Mouse (Mus musculus) monocyte, adult 2 months (primary cell): ENCODE measurements around the gene Chd6.

Source experiments
- DNase-seq, 2 experiments: peaks; one replicate each; pipeline ENCODE4 v3.0.0; 2022; ENCODE audit warnings: low spot score in 2 of 2, low read depth in 1 of 2

The Chd6 gene

DNA sequence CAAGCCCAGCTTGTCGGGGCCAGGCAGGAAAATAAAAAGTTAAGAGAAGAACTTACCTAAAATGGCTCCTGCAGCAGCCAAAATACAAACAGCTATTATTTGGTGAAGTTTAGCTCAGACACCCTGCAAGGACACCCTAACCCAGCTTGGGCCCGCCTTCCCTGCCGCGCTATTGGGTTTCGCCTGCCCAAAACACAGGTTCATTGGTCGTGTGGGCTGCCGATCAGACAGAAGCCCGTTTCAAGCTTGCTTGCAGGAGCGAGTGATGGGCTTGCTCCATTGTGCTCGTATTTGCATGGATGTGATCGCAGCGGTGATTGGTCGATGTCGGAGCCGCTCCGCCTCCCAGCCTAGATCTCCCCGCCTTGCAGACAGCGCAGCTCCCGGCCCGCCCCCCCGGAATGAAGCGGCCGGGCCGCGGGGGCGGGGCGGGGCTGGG is at the start of gene Chd6:
TSS of gene Chd6 (minus strand) at position 143 of the 439 bp plus-strand sequence.
- DNase-seq = peak; percentile 93 to 96

DNA sequence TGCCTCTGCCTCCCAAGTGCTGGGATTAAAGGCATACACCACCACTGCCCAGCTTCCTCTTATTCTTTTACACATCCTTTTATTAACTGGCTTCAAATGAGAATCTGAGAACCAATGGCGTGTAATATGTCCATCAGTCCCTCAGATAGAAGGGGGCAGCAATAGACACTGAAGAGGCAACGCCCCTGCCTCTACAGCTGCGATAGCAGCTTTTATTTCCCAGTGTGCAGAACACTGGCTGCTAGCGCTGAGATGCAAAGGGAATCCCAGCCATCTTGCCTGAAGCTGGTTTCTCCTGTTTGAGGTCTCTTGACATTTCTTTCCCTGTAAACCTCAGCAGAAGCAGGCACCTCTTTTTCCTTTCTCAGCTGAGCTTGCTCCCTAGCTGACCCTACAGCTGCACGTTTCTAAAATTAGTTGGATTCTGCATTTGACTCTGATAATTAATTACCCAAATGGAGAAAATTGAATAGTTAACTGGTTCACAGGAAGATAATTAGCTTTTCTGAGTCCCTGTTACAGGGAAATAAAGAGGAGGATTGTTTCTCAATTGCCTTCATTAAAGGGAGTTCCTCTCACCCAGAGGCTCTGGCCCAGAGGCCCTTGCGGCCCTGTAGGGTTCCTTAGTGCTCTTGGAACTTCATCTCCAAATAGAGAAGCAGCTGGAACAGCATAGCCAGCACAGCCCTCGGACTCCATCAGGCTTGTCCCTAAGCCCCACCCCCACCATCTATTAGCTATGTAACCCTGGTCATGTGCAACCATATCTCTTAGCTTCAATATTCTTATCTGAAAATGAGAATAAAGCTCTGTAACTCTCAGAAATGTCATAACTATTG is 41.3 kb upstream of the Chd6 start:
- DNase-seq = no peak

DNA sequence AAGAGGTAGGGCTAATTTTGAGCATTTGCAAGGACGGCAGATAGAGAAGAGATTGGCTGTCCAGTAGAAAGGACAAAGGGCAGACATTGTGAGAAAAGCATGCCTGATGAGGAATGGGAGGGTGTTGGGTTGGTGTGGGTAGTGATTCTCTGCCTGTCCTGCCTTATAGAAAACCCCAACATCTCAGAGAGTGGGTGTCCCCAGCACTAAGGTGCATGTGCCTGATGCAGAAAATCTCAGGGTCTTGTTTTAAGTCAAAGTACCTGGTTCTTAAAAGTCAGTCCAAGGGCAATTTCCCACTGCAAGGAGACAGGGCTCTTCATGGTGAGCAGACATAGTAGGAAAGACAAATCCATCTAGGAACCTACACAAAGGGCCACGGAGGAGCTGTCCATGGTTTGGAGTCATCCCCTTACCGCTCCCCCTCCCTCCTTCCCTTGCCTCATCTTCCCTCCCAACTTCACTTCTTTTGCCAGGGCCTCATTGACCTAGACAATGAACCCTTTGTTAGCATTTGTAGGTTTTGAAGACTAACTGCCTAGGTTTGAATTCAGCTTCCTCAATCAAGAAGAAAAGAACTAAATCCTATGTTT is 39.6 kb upstream of the Chd6 start:
- DNase-seq = no peak

DNA sequence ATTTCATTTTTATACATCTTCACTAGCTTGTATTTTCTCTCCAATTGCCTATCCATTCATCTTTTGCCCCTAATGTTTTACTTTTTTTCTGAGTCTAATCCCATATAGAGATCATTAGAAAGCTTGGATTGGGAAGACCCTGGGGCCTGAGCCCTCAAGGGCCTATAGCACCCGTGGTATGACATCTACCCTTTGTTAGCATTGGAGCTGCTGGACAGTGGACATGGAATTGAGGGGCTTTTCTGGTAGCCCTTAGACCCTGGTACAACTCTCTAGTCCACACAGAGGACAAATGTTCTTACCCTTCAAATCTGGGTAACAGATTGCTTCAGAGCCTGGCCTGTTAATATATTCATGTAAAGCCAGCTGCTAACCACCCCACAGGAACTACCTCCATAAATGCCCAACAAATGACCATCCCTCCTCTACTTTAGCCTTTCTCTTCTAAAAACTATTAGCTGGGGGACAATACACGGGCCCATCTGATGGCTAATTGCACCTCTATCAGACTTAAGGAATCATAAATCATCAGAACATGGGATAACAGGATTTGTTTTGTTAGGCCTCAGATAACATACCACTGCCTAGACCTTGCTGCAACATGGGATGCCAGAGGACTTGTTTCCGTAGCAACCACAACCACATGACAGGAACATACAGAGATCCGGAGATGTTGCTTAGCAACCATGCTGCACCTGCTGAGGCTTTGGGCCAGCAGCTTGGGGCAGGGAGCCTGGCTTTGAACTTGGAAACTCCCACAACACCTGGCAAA is 39.0 kb upstream of the Chd6 start:
- no peak for DNase-seq

DNA sequence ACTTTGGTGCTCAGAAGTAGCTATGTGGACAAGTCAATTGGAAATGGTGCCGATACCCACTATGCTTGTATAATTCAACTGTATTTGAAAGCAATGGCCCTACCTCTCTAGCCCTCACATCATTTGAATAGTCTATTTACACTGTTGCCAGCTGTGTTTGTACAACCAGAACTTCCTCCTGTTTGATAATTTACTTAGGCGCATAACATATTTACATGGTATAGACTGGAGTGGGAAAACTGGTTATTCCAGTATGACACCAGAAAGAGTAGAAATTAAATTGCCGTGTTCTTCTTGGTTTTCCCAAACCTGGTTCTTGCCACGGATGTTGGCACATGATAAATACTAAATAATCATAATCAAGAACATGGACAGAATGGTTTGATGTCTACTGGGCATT is 35.9 kb upstream of the Chd6 start:
- no peak for DNase-seq

DNA sequence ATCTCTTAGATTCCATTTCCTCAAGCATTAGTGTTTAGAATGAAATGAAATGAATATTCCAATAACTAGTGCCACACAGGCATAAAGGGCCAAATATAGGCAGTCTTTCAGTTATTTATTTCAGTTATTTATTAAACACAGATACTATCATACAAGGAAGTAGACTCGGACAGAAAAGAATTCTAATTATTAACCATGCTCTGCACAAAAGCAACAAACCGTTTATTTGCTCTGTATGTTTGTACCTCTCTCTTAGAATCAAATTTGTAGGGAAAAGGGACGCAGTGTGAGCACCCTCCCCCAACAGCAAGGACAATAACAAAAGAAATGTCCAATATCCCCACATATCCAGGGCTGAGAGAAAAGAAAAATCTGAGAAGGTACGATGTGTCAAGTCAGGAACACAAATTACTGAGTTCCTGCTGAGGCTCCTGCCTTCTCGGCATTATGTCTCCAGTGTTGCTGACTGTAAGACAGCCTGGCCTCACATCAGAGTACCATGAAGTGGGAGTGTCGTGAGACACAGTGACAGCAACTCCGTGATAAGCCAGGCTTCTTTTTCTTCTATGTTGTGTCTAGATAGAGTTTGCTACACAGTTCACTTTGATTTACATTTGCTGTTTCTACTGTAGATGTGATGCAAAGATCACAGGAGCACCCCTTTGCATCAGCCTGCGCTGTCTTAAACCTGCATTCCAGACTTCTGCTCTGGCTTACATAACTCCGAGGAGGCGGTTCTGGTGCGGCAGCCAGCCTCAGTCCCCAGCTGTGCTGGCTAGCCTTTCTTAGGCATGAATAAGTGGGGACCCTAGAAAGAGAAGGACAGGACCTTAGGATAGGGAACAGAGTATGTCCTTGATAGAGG is 30.0 kb upstream of the Chd6 start:
- DNase-seq = no peak

DNA sequence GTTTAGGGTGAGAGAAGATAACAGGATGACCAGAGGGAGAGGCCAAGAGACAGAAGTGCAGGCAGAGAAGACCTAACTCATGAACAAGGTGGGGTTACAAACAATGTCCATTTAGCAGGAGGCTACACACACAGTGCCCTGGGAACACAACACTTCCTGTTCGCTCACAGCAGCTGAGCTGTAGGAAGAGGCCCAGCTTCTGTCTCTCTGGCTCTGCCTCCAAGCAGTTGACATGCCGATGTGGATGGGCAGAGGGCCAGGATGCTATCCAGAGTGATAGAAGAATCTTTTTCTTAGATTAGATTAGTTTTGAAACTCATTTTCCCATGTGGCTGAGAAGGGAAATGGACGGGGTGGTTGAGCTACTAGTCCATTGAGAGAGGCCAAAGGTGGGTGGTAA is 28.1 kb upstream of the Chd6 start:
- no peak for DNase-seq

DNA sequence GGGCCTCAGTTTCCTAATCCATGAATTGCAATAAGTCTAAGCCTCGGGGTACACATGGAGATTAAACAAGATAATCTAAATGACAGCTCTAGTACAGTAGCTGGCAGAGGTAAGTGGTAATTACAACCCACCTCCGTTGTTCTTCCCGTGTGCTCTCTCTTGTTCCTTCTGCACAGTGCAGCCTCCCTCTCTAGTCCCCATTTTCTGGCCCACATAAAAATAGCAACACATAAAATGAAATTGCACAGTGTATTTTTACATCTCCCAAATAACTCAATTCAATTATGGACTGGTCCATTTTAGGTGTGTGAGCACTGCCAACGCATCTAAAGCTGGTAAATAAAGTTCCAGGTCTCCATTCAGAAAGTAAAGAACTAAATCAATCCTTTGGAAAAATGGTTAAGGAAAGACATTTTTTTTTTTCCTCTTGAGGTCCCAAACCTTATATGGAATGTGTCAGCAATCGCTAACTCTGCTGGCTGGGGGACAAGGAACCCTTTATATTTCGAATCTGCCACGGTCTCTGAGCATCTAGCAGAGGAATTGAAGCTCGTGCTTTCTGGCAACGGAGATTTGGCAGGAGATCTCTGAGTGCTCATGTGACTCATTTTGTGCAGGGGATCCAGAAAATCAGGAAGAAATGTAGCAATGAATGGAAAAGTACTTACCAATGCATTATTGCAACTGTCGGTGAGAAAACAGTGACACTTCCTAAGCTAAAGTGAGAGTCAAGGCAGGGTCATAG is 19.7 kb upstream of the Chd6 start:
- DNase-seq = no peak

DNA sequence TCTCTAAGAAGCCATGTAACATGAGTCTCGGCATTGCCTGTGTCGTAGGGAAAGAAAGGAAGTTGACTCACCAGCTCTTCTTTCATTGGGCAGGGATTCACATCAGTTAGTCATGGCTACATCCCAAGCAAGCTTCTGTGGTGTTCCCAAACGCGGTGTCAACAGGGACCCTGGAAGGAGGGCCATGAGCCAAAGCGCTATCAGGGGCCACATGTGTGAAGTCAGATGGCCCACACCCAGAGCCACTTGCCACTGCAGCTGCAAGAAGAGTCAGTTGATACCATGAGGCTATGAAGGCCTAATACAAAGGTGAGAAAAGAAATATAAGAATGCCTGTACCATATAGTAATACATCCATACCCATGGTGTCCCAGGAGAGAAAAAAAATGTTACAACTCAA is 3.1 kb upstream of the Chd6 start:
- DNase-seq = no peak

DNA sequence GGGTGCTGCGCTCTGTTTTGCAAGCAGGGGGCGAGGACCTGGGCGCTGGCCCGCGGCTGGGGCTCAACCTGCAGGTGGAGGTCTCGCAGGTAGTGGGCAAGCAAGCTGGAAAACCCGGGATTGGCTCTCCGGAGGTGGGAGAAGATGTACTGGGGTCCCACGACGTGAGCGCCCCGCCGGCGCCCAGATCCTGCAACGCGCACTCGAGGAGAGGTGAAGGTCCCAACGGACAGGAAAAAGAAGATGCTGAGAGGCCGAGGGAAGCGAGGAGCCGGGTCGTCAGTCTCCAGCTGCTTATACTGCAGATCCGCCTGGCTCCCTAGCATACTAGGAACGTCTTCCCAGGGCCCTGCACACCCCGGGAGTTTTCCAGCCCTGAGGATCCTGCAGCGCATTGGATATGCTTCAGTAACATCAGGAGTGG is 535 bp upstream of the Chd6 start:
- no peak for DNase-seq

DNA sequence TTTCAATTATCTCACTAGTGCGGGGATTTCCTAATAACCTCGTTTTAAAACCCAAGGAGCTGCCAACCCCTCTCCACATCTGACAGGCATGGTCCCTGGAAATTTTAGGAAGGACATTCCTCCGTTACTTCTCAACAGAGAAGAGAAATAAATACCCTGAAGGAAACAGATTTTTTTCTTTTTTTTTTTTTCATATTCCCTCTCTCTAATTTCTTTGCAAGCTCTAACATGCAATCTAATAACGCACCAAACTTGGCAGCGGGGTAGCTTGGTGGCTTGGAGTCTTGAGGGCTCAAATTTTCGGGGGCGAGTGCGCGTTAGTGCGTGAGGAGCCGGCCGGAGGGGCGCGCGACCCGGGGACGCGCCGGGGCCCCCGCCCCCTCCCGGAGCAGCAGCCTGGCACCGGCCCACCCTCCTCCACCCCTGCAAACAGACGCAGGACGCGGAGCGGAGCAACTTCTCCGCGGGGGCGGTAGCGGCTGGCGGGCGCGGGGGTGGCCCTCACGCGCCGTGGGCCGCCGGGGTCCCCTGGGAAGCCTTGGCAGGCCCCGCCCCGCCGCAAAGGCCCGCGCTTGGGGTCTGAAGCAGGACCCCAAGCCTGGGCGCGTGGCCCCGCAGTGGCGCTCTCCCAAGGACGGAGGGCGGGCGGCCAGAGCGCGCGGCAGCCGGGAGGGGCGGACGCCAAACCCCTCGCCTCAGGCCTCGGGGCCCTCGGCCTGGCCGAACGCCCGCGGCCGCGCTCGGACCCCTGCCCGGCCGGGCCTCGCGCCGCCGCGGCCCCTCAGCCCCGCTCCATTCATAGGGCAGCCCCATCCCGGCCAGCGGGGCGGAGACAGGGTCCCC is 569 bp downstream of the Chd6 start:
- no peak for DNase-seq

DNA sequence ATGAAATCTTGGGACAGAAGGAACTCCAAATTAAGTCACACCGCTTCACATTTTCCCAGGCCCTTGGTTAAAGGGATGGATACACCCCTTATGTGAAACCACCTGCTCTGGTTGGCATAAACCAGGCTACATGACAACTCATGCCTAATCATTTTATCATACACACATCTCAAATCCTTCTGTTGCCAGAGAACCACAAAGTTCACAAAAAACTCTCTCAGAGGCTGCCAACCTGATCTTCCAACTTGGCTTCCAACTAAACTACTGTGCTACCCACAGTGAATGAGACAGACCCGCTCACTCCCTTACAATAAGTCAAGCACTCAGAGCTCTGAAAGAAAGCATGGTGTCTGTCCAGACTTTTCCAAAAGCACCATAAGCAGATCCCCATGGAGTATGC is 1.6 kb downstream of the Chd6 start:
- no peak for DNase-seq

DNA sequence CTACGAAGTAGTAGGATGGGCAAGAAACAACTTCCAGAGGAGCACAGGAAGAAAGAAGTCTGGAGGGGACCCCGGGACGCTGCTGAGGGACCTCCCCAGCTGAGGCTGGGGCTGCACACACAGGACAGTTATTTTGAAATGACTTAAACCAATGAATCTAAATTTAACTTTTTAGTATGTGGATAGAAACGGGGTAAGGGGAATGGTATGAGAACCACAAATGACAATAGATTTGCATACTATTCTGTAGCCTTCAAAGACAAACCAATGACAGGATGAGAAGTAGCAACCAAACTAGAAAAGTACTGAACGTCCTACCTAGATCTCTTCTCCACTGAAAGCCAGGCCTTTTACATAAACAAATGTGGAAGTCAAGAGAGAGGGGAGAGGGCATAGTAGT is 5.1 kb downstream of the Chd6 start:
- DNase-seq = no peak

DNA sequence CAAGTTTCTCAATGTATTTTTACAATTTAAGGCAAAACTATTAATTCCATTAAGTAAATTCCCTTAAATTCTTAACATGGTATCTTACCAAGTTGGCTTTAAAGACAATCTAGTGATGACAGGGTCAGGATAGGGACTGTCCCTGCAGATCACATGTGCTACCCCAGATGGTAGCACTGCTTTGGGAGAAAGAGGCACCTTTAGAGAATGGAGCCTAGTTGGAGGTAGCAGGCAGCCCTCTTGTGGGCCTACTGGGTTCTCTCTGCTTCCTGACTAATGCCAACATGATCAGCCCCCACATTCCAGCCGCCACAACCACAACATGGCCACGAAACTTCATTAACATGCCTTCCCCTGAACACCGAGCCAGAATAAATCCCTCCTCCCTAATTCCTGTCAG is 6.8 kb downstream of the Chd6 start:
- DNase-seq = no peak

DNA sequence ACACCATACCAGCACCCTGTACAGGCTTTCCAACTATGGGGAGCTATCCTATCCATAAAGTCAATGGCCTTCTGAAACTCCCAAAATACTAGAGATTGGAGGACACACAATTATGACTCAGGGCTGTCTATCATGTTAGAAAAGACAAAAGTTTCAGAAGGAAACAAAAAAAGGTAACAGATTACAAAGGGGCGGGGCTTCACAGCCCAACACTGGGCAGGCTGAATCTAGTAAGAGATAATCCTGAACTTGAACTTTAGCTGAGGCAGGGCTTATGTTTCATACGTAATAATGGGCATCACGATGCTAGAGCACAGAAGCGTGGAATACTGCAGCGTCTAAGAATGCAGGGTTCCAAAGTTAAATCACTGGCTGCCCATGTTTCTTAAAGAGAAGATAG is 11.1 kb downstream of the Chd6 start:
- DNase-seq = no peak

DNA sequence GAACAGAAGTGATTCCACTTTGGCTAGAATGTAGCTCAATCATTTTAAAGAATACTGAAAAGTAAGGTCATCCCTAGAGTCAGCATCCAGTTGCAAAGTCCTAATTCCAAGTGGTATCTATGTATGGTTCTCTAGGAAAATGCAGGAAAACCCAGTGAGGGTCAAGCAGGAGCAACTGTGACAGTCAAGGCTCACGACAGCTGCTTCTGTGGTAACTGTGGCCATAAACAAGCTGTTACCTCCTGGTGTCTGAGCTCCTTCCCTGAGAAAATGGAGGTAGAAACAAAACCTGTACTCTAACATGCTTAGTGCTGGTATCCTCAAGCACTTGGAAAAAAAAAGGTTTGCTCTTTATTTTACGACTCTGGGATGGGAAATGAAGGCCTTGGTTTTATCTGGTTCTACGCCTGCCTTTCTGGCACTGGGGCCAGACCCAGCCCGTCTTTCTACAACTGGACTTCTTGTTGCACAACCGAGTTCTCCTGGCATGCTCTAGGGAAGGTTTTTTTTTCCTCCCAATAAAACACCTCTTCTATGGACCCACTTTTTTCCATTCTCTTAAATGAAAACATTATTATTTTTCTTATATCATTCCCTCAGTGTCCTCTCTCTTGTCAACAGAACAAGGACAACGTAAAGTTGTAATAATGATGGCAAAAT is 18.0 kb downstream of the Chd6 start:
- no peak for DNase-seq

DNA sequence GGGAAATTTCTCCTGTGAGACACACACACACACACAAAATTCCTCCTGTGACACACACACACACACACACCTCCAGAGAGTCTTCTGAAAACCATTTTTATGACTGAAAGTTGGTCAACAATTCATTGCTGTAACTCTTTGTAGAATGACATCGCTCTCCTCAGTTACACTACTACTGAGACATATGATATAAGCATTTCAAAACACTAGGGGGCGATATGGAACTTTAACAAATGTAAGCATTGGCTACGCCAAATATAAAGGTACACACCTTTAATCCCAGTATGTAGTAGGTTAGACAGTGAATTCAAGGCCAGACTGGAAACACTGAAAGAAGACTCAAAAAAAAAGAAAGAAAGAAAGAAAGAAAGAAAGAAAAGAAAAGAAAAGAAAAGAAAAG is 18.7 kb downstream of the Chd6 start:
- no peak for DNase-seq

DNA sequence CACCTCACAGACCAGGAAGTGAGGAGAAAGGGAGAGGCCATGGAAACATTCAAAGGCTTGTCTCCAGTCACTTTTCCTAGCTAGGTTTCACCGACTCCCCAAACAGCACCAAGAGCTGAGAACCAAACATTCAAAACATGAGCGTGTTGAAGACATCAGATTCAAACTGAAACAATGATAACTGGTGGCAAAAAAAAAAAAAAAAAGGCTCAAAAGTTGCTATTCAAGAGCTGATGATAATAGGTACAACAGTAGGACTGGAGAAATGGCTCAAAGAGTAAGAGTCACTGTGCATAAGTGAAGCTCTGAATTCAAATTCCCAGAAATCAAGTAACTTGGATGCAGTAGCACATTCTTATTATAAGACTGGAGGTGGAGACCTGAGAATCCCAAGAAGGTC is 30.3 kb downstream of the Chd6 start:
- DNase-seq = no peak

DNA sequence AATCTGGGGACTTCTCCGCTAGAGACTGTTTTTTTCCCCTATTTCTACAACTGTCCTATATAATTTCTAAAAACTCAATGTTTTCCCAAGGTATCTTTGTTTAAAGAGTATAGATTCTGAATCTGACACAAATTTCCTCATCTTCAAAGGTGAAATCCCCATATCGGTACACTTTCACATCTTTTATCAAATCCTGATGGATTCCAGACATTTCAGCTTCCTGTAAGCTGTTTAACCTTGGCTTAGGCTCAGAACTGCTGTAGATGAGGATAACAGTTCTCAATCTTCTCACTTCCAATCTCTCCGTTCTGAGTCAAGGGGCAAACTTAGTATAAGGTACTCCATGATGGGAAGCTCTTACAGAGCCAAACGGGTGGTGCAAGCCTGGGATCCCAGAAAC is 32.6 kb downstream of the Chd6 start:
- DNase-seq = no peak
